Mouse (Mus musculus) embryonic facial prominence, embryonic 11.5 days (tissue): ENCODE data around the gene Ppp3r1. TPM values are rescaled to one million over a fixed set of nuclear protein-coding genes. Genes with fewer than 3 reads are reported as not detected.

Source experiments
- ATAC-seq: fragments of 200-750 bp; cut with Nextera tagmentation; replicated peaks from 2 replicates; pipeline ENCODE4 v1.8.0; 2017; ENCODE audit warnings: low read depth; ENCODE audit not compliant: insufficient number of reproducible peaks, low FRiP score, low TSS enrichment
- DNase-seq: peaks from one replicate; pipeline ENCODE4 v3.0.0-alpha.2; 2015; ENCODE audit warnings: low spot score
- H3K27ac ChIP-seq: fragments of 300-500 bp; sonication (generic); replicated peaks from 2 replicates; pipeline ENCODE4 v1.5.1; 2014; ENCODE audit warnings: mild to moderate bottlenecking, low read depth, low read length, control low read depth
- H3K27me3 ChIP-seq: fragments of 300-500 bp; sonication (generic); 2 replicates; pipeline ENCODE4 v1.6.1; 2014; ENCODE audit warnings: mild to moderate bottlenecking, low read length, moderate library complexity, mixed read lengths; ENCODE audit not compliant: control insufficient read depth, insufficient read depth
- H3K36me3 ChIP-seq: fragments of 300-500 bp; sonication (generic); replicated peaks from 2 replicates; pipeline ENCODE4 v1.6.1; 2014; ENCODE audit warnings: low read depth, mild to moderate bottlenecking, low read length, moderate library complexity, mixed read lengths; ENCODE audit not compliant: control insufficient read depth, insufficient read depth
- H3K4me1 ChIP-seq: fragments of 300-500 bp; sonication (generic); 2 replicates; pipeline ENCODE4 v1.6.1; 2014; ENCODE audit warnings: low read length, mixed read lengths; ENCODE audit not compliant: control insufficient read depth, insufficient read depth
- H3K4me2 ChIP-seq: fragments of 300-500 bp; sonication (generic); 2 replicates; pipeline ENCODE4 v1.6.1; 2014; ENCODE audit warnings: low read depth, mild to moderate bottlenecking, control low read depth, low read length, moderate library complexity
- H3K4me3 ChIP-seq: fragments of 300-500 bp; sonication (generic); 2 replicates; pipeline ENCODE4 v1.5.1; 2014; ENCODE audit warnings: low read depth, low read length, control low read depth
- H3K9ac ChIP-seq: fragments of 300-500 bp; sonication (generic); replicated peaks from 2 replicates; pipeline ENCODE4 v1.6.1; 2014; ENCODE audit warnings: mild to moderate bottlenecking, control low read depth, low read length
- H3K9me3 ChIP-seq: fragments of 300-500 bp; sonication (generic); replicated peaks from 2 replicates; pipeline ENCODE4 v1.6.1; 2016; ENCODE audit warnings: mild to moderate bottlenecking, low read length, inconsistent platforms, mixed read lengths; ENCODE audit not compliant: control insufficient read depth
- WGBS: fragments of 180-500 bp; shearing (Covaris S2); extraction: QIAGEN DNeasy Blood & Tissue Kit; methylation state at CpG from one replicate; pipeline ENCODE4 v1.1.7; 2014; 5-methylcytosine and 5-hydroxymethylcytosine counted together
- polyA plus RNA-seq: library from polyadenylated mRNA; unstranded; fragments of >200 nt; fragmentation: Nextera tagmentation; extraction: Ambion mirVana; gene quantifications from 2 replicates; pipeline ENCODE4 v1.2.1, GENCODE M21; 2014

Gene Ppp3r1
- polyA plus RNA-seq, 1 experiment from 2014 or later: 93.5 TPM

DNA sequence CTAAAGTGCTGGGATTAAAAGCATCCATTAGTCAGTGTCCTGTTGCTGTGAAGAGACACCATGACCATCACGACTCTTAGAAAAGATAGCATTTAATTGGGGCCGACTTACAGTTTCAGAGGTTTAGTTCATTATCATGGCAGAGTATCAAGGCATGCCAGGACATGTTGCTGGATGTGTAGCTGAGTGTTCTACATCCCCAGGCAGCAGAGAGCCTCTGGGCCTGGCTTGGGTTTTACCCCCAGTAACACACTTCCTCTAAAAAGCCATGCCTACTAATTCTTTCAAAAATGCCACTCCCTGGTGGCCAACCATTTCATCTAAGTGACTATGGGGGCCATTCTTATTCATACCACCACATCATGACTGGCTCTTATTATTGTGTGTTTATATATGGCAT is 24.1 kb downstream of the Ppp3r1 start:
- no peak overlapping the region for H3K9ac ChIP-seq
- no peak for DNase-seq
- H3K9me3 ChIP-seq: no peaks in the 10 kb centered on the region
- H3K27ac ChIP-seq: no peak overlapping the region
- ATAC-seq: no peak
- H3K27me3 ChIP-seq: no peaks in the 10 kb centered on the region
- H3K4me2 ChIP-seq: no peak overlapping the region
- no peak overlapping the region for H3K4me3 ChIP-seq
- 95% methylated on average over 2 of the region's 2 CpGs for WGBS
- no peaks in the 10 kb centered on the region for H3K36me3 ChIP-seq
- no peaks in the 10 kb centered on the region for H3K4me1 ChIP-seq

- no peak for ATAC-seq
- WGBS: 82% methylated on average over 3 of the region's 3 CpGs
Observed at GRCm38 (mm10) chr11:17187649-17188048, 28.6 kb downstream of the Ppp3r1 start.

GRCm38 (mm10) chr11:17188786-17189185 is 29.7 kb downstream of the Ppp3r1 start:
- DNase-seq (no peak), ATAC-seq (no peak)
- no peaks in the 10 kb centered on the region for H3K9me3 ChIP-seq
- no peaks in the 10 kb centered on the region for H3K4me1 ChIP-seq
- H3K36me3 ChIP-seq: no peaks in the 10 kb centered on the region
- no peak overlapping the region for H3K9ac ChIP-seq
- no peaks in the 10 kb centered on the region for H3K27me3 ChIP-seq
- H3K27ac ChIP-seq: no peak overlapping the region
- H3K4me2 ChIP-seq: no peak overlapping the region
- no peak overlapping the region for H3K4me3 ChIP-seq
- 24% methylated on average over 3 of the region's 3 CpGs for WGBS

More at GRCm38 (mm10) chr11:17187649-17188048, 28.6 kb downstream of the Ppp3r1 start:
- Histone ChIP-seq H3K27ac (no peak overlapping the region), H3K4me2 (no peak overlapping the region), H3K4me1 (no peaks in the 10 kb centered on the region), H3K9me3 (no peaks in the 10 kb centered on the region), H3K9ac (no peak overlapping the region), H3K27me3 (no peaks in the 10 kb centered on the region), H3K4me3 (no peak overlapping the region), H3K36me3 (no peaks in the 10 kb centered on the region)
- DNase-seq: no peak

- no peak overlapping the region for H3K4me3 ChIP-seq
- no peaks in the 10 kb centered on the region for H3K4me1 ChIP-seq
- DNase-seq (no peak), ATAC-seq (no peak)
- no peak overlapping the region for H3K27ac ChIP-seq
- H3K9me3 ChIP-seq: no peaks in the 10 kb centered on the region
- no peaks in the 10 kb centered on the region for H3K27me3 ChIP-seq
- no peak overlapping the region for H3K4me2 ChIP-seq
- 77% methylated on average over 9 of the region's 9 CpGs for WGBS
- peaks cover 11% of the 10 kb centered on the region for H3K36me3 ChIP-seq
- no peak overlapping the region for H3K9ac ChIP-seq
Observed at GRCm38 (mm10) chr11:17192151-17192844, 33.2 kb downstream of the Ppp3r1 start.

DNA sequence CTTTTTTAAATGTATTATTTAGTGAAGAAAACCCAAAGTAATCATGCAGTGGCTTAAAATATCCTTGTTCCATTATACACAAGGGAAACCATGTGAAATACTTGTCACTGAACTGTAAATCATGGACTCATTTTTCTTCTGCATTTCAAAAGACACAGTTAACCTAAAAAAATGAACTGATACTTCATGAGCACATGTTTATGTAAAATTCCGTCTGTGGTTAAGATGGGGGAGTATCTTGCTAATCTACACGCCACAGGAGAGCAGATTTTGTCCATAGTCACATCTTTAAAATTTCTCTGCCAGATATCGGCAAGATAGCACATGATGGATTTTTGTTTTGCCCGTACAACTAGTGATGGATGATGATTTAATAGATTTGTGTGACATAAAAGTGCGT is 40.1 kb downstream of the Ppp3r1 start:
- WGBS: 91% methylated on average over 5 of the region's 5 CpGs
- H3K36me3 ChIP-seq: peaks cover 11% of the 10 kb centered on the region
- no peak for ATAC-seq

DNA sequence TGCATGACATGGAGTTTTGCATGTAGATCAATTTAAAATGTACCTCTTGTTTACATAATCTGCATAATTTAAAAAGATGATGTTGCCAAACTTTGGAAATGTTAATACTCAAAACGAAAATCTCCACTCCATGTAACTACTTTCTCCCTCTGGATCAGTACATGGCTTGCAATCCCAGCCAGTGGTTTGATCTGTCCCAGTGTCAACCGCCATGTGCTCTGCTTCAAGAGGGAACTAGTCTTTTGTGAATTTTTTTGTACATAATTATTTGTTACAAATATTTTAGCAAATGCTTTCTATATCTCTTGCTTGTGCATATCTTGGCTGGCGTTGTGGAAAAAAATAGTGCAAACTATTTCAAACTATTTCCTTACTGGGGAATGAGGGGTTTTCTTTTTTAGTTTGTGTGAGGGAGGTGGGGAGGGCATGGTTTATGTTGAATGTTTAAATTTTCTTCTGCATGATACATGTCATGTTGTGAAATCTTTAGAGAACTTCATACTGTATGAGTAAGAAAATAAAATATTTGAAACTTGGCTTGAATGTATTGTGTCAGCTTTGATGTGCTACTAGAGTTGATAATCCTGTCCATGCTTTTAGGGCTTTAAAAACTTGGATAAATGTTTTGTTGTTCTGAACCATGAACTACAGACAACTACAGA is 40.9 kb downstream of the Ppp3r1 start:
- DNase-seq (no peak), ATAC-seq (no peak)
- Histone ChIP-seq H3K4me1 (no peaks in the 10 kb centered on the region), H3K27me3 (no peaks in the 10 kb centered on the region), H3K9ac (no peak overlapping the region), H3K4me2 (no peak overlapping the region), H3K4me3 (no peak overlapping the region), H3K36me3 (peaks cover 11% of the 10 kb centered on the region), H3K27ac (no peak overlapping the region), H3K9me3 (no peaks in the 10 kb centered on the region)
- 91% methylated on average over 3 of the region's 3 CpGs for WGBS

More for the DNA sequence above, 40.1 kb downstream of the Ppp3r1 start:
- no peaks in the 10 kb centered on the region for H3K27me3 ChIP-seq
- H3K9ac ChIP-seq: no peak overlapping the region
- no peak overlapping the region for H3K4me3 ChIP-seq
- H3K9me3 ChIP-seq: no peaks in the 10 kb centered on the region
- no peak for DNase-seq
- no peak overlapping the region for H3K27ac ChIP-seq
- H3K4me1 ChIP-seq: no peaks in the 10 kb centered on the region
- H3K4me2 ChIP-seq: no peak overlapping the region

DNA sequence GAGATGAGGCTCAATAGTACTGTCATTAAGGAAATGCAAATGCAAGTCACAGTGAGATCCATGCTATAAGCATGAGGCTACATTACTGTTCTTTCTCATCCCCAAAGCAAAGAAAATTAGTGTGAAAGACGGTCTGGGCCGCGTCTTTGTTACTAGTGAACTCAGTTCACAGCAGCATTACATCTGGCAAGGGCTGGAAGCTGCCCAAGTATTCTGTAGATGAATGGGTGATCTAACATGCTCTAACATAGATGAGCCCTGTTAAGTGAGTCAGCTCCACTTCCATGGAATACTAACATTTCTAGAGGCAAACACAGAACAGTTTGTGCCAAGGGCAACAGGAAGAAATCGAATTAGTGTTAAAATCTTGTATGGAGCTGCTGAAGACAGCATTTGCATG is 41.9 kb downstream of the Ppp3r1 start:
- Histone ChIP-seq H3K27ac (no peak overlapping the region), H3K4me1 (no peaks in the 10 kb centered on the region), H3K27me3 (no peaks in the 10 kb centered on the region), H3K4me2 (no peak overlapping the region), H3K9ac (no peak overlapping the region), H3K36me3 (peaks cover 6% of the 10 kb centered on the region; the same call in 1 of the 2 replicates), H3K4me3 (no peak overlapping the region), H3K9me3 (no peaks in the 10 kb centered on the region)
- ATAC-seq (no peak), DNase-seq (no peak)
- 91% methylated on average over 4 of the region's 4 CpGs for WGBS

GRCm38 (mm10) chr11:17202481-17202880 is 43.4 kb downstream of the Ppp3r1 start:
- DNase-seq (no peak), ATAC-seq (no peak)
- no peak overlapping the region for H3K4me3 ChIP-seq
- no peak overlapping the region for H3K27ac ChIP-seq
- H3K27me3 ChIP-seq: no peaks in the 10 kb centered on the region
- no peak overlapping the region for H3K9ac ChIP-seq
- H3K4me1 ChIP-seq: no peaks in the 10 kb centered on the region
- no peak overlapping the region for H3K4me2 ChIP-seq
- H3K9me3 ChIP-seq: no peaks in the 10 kb centered on the region
- 87% methylated on average over 6 of the region's 6 CpGs for WGBS
- H3K36me3 ChIP-seq: no peaks in the 10 kb centered on the region; the same call in 1 of the 2 replicates
